Mouse (Mus musculus) neutrophil, adult 5-6 weeks (primary cell): ENCODE measurements around the gene Slc25a14. TPM values are rescaled to one million over a fixed set of nuclear protein-coding genes. Genes with fewer than 3 reads are reported as not detected.

ENCODE experiments used
- total RNA-seq: library from RNA; stranded (forward); fragments of 200-1000 nt; gene quantifications from 2 replicates; pipeline ENCODE4 v1.2.3, GENCODE M21; 2017

Slc25a14 gene
- total RNA-seq, 1 experiment from 2014 or later, result 7.6 TPM

Other genes starting within 250 kb of the Slc25a14 start
- 45.7 and 46.6 TPM in 2 replicates for gene Elf4, start 160.3 kb upstream of the Slc25a14 start, total RNA-seq
- 24.4 and 27.6 TPM in 2 replicates for gene Aifm1, start 109.8 kb upstream of the Slc25a14 start, total RNA-seq
- not detected in 2 replicates for gene Rab33a, start 104.1 kb upstream of the Slc25a14 start, total RNA-seq
- gene Zfp280c, start 28.9 kb upstream of the Slc25a14 start, total RNA-seq, result 14.7 and 16.8 TPM in 2 replicates
- gene Gpr119, start 51.1 kb downstream of the Slc25a14 start, total RNA-seq, result not detected in 2 replicates
- 7.3 and 8.5 TPM in 2 replicates for gene Rbmx2, start 71.6 kb downstream of the Slc25a14 start, total RNA-seq